Mouse (Mus musculus) liver, embryonic 13.5 days (tissue): Measurements from ENCODE around the gene Lclat1. TPM values are rescaled to one million over a fixed set of nuclear protein-coding genes. Genes with fewer than 3 reads are reported as not detected.
"Not testable (repeated sequence)": the region's sequence is repeated elsewhere in the genome, so short reads cannot be mapped to it uniquely, and the experiment has no call there.

Source experiments
- ATAC-seq: fragments of 200-750 bp; cut with Nextera tagmentation; 2 replicates; pipeline ENCODE4 v1.8.0; 2017; ENCODE audit warnings: low read depth, mild to moderate bottlenecking, moderate number of reproducible peaks, moderate library complexity
- DNase-seq: peaks from one replicate; pipeline ENCODE4 v3.0.0; 2022
- H3K27ac ChIP-seq: fragments of 300-500 bp; sonication (generic); 2 replicates; pipeline ENCODE4 v1.5.1; 2015; ENCODE audit warnings: moderate library complexity, mild to moderate bottlenecking, inconsistent platforms
- H3K27me3 ChIP-seq: fragments of 300-500 bp; sonication (generic); 2 replicates; pipeline ENCODE4 v1.6.1; 2015; ENCODE audit warnings: mild to moderate bottlenecking, inconsistent platforms
- H3K36me3 ChIP-seq: fragments of 300-500 bp; sonication (generic); 2 replicates; pipeline ENCODE4 v1.6.1; 2015; ENCODE audit warnings: mild to moderate bottlenecking, inconsistent platforms
- H3K4me1 ChIP-seq: fragments of 300-500 bp; sonication (generic); replicated peaks from 2 replicates; pipeline ENCODE4 v1.6.1; 2015; ENCODE audit warnings: inconsistent platforms
- H3K4me2 ChIP-seq: fragments of 300-500 bp; sonication (generic); 2 replicates; pipeline ENCODE4 v1.6.1; 2015; ENCODE audit warnings: inconsistent platforms, mild to moderate bottlenecking, moderate library complexity
- H3K4me3 ChIP-seq: fragments of 300-500 bp; sonication (generic); replicated peaks from 2 replicates; pipeline ENCODE4 v1.5.1; 2015; ENCODE audit warnings: mild to moderate bottlenecking, inconsistent platforms
- H3K9ac ChIP-seq: fragments of 300-500 bp; sonication (generic); 2 replicates; pipeline ENCODE4 v1.6.1; 2015; ENCODE audit warnings: mild to moderate bottlenecking, inconsistent platforms
- H3K9me3 ChIP-seq: fragments of 300-500 bp; sonication (generic); replicated peaks from 2 replicates; pipeline ENCODE4 v1.6.1; 2016; ENCODE audit warnings: inconsistent platforms
- WGBS: fragments of 180-500 bp; shearing (Covaris S2); methylation state at CpG from one replicate; pipeline ENCODE4 v1.1.7; 2015; ENCODE audit not compliant: insufficient replicate concordance; 5-methylcytosine and 5-hydroxymethylcytosine counted together
- polyA plus RNA-seq: library from polyadenylated mRNA; unstranded; fragments of >200 nt; fragmentation: Nextera tagmentation; extraction: Ambion mirVana; gene quantifications from 2 replicates; pipeline ENCODE4 v1.2.1, GENCODE M21; 2015

Gene Lclat1
- polyA plus RNA-seq, 1 experiment from 2014 or later, result 1.7 TPM

DNA sequence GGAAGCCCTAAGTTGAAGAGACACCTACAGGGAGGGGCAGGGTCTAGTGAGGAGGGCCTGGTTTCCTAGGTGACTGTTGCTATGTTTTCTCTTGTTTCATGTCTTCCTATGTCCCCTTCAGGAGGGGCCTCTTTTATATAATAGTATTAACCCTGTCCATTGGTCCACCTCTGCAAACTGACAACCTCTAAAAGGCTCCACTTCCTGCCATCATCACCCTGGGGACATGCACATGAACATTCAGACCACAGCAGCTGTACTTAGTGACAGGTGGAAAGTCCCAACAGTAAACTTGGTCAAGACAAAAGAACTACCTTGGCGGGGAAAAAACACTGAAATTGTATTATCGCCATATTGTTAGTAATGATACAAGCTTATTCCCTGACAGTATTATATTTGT lies 139.1 kb downstream of the Lclat1 start:
- Histone ChIP-seq H3K27me3 (no peaks in the 10 kb centered on the region), H3K36me3 (no peaks in the 10 kb centered on the region), H3K27ac (no peak overlapping the region), H3K9ac (no peak overlapping the region), H3K4me1 (peaks cover 29% of the 10 kb centered on the region), H3K9me3 (no peaks in the 10 kb centered on the region), H3K4me3 (no peak overlapping the region), H3K4me2 (no peak overlapping the region)
- WGBS, result 81% methylated on average over 2 of the region's 2 CpGs
- ATAC-seq, result no peak
- no peak for DNase-seq

DNA sequence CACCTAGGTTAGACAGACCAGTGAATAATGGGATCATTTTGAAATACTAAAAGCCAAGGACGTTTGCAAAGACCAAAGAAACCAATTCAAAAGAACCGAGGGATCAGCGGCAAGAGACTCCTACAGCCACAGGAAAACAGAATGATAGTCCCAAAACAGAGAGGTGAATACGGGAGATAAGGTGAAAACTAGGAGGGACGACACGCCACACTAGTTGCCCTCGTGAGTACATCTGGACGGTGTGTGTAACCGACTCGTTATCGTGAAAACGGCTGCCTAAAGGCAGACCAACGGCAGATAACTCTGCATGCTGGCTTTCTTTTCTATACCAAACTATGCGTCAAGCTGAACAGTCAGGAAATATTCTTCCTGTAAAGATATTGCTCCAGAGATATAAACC lies 140.0 kb downstream of the Lclat1 start:
- H3K9ac ChIP-seq, result no peak overlapping the region
- H3K4me1 ChIP-seq, result peaks cover 29% of the 10 kb centered on the region
- DNase-seq, result no peak
- WGBS, result 46% methylated on average over 14 of the region's 14 CpGs
- H3K4me3 ChIP-seq, result no peak overlapping the region
- H3K9me3 ChIP-seq, result no peaks in the 10 kb centered on the region
- H3K36me3 ChIP-seq, result no peaks in the 10 kb centered on the region
- peak; percentile 76 for ATAC-seq
- no peaks in the 10 kb centered on the region for H3K27me3 ChIP-seq
- no peak overlapping the region for H3K4me2 ChIP-seq
- H3K27ac ChIP-seq, result no peak overlapping the region

DNA sequence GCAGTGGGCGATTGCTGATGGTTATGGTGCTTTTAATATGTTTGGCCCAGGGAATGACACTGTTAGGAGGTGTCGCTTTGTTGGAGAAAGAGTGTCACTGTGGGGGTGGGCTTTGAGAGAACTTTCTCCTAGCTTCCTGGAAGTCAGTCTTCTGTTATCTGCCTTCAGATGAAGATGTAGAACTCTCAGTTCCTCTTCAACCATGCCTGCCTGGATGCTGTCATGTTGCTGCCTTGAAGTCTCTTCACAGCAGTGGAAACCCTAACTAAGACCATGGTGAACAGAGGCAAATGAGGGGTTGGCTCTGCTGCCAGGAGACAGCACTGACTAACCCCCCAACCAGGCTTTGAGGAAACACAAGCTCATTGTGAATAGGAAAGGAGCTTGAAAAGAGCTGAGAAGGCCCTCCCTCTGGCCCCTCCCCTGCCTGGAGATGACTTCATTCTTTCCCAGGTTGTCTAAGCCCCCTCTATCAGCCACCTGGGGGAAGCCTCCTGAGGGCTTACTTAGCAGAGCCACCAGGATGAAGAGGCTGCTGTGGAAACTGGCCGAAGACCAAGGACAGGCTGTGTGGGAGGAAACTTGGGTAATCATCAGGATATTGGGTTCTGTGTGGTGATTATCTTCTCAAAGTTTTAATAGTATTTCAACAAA lies 142.8 kb downstream of the Lclat1 start:
- H3K27me3 ChIP-seq, result no peaks in the 10 kb centered on the region
- no peaks in the 10 kb centered on the region for H3K36me3 ChIP-seq
- peaks cover 14% of the 10 kb centered on the region for H3K4me1 ChIP-seq
- H3K9ac ChIP-seq, result no peak overlapping the region
- H3K27ac ChIP-seq, result no peak overlapping the region
- DNase-seq (no peak), ATAC-seq (no peak)
- no peak overlapping the region for H3K4me2 ChIP-seq
- H3K9me3 ChIP-seq, result no peaks in the 10 kb centered on the region
- 49% methylated on average over 3 of the region's 3 CpGs for WGBS
- no peak overlapping the region for H3K4me3 ChIP-seq

DNA sequence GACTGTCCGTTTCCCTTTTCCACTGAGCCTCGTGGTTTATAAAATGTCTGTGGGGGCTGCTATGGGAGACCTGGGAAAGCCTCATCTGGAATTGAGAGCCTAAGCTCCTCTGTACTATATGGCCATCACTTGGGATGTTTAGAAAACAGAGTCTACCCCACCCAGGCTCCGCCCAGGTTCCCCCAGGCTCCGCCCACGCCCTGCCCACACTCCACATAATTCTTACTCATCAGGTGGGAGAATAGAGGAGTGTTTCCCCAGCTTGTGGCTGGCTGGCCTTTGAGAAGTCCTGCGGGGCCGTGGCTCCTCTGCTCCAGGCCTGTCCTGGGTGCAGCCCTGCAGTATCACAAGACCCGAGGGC lies 143.3 kb downstream of the Lclat1 start:
- ATAC-seq, result 0 out of 2 replicates have a peak, but pooled peaks have one; percentile 42
- Histone ChIP-seq H3K4me3 (no peak overlapping the region), H3K4me1 (peaks cover 11% of the 10 kb centered on the region), H3K9me3 (no peaks in the 10 kb centered on the region), H3K4me2 (no peak overlapping the region), H3K27me3 (no peaks in the 10 kb centered on the region), H3K36me3 (no peaks in the 10 kb centered on the region), H3K27ac (no peak overlapping the region), H3K9ac (no peak overlapping the region)
- DNase-seq, result no peak
- 46% methylated on average over 8 of the region's 8 CpGs for WGBS

DNA sequence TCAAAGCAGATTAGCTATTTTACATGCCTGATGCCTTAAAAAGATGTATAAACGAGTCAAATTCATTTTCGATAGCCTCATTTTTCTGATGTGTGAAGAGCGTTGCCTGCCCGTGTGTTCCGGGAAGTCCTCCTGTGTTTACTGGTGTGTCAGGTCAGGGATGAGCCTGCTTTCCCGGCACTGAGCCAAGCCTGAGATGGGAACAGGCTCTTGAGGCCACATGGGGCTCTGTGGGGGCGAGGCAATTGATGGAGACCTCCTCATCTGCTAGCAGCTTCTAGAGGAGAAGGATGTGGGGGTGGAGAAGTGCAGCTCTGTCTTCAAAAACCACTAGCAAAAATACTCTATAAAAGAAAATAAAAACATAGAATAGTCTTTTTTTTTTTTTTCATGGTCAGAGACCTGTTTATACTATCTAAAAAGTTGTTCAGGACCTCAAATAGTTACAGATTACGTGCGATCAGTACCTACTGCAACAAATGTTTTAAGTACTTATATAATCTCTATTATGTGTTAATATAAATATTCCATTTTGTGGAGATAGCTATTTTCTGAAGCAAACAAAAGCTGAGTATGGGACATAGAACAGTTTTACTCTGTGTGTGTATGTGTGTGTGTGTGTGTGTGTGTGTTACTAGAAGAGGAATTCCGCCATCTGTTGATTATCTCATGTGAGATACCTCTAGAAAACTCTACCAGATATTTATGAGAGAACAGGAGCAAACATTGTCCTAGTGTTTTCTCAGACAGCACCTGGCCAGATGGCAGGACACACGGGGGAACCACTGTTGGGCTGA lies 144.2 kb downstream of the Lclat1 start:
- Histone ChIP-seq H3K36me3 (no peaks in the 10 kb centered on the region), H3K4me1 (peaks cover 9% of the 10 kb centered on the region), H3K27ac (no peak overlapping the region), H3K27me3 (no peaks in the 10 kb centered on the region), H3K4me3 (no peak overlapping the region), H3K4me2 (no peak overlapping the region), H3K9me3 (no peaks in the 10 kb centered on the region), H3K9ac (no peak overlapping the region)
- ATAC-seq (no peak), DNase-seq (no peak)
- WGBS, result 68% methylated on average over 11 of the region's 11 CpGs

DNA sequence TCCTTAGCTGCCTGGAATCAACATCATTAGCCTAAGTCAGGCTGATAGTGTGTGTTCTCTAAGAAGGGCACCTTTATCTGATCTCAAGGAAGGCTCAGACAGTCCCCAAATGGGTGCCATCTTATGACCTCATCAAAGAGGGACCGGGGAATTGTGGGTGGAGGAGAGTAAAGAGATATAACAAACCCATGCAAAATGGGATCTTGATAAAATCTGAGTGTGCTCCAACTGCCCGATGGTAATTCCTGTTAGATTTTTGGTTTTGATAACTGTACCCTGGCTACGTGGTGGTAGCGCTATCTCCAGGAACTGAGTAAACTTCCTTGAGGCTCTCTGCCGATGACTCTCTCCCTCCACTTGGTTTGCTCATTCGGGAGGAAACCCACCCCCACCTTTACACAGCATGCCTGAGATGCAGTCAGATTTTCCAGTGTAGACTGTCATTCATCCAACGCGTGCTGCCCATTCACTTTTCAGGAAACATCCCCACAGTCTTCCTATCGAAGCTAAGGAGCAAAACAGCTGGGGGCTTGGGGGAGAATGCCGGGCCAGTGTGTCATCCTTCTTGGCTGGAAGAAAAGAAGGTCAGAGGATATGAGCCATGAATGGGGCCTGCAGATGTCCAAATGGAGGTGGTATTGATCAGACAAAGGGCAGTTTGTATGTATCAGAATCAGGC lies 145.6 kb downstream of the Lclat1 start:
- Histone ChIP-seq H3K4me1 (peaks cover 9% of the 10 kb centered on the region), H3K9ac (no peak overlapping the region), H3K27ac (no peak overlapping the region), H3K36me3 (no peaks in the 10 kb centered on the region), H3K9me3 (no peaks in the 10 kb centered on the region), H3K4me2 (no peak overlapping the region), H3K4me3 (no peak overlapping the region), H3K27me3 (no peaks in the 10 kb centered on the region)
- no peak for ATAC-seq
- WGBS, result 51% methylated on average over 10 of the region's 10 CpGs
- DNase-seq, result no peak

DNA sequence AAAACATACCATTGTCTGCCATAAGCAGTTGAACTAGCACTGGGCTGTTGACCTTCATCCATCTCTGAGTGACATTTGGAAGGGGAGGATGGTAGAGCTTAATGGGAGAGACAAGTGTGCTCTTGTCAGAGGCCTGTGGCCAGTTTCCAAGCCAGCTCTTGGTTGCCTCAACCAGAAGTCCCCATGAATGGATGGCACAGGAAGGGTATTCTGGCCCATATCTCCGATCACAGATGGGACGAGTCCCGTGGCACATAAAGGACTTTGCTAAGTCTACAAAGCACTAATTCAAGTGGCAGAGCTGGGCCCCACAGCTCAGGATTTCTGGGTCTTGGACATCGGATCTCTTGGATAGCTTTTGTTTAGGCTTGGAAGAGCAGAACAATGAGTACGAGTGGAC lies 148.0 kb downstream of the Lclat1 start:
- no peaks in the 10 kb centered on the region for H3K36me3 ChIP-seq
- no peak for ATAC-seq
- H3K4me1 ChIP-seq, result peaks cover 6% of the 10 kb centered on the region
- no peaks in the 10 kb centered on the region for H3K27me3 ChIP-seq
- no peak overlapping the region for H3K4me2 ChIP-seq
- H3K9ac ChIP-seq, result no peak overlapping the region
- no peak for DNase-seq
- no peaks in the 10 kb centered on the region for H3K9me3 ChIP-seq
- no peak overlapping the region for H3K4me3 ChIP-seq
- WGBS, result 68% methylated on average over 5 of the region's 5 CpGs
- H3K27ac ChIP-seq, result no peak overlapping the region

DNA sequence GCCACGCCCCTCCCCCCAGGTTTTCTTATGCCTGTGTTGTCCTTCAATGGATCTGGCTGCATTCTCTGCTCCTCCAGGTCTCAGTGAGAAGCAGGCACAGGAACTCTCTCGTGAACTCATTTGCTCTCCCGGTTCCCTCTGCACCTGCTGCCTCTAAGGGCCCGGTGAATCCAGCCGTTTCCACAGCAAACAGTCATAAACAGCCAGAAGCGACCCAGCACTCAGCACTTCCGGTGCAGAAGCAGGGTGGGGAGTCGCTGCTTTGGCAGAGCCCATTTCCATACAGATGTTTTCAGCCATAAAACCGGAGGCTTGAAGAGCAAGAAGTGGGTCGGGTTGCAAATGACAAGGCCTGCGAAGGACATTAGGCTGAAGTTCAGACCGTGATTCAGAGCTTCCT lies 150.8 kb downstream of the Lclat1 start:
- no peaks in the 10 kb centered on the region for H3K27me3 ChIP-seq
- no peak for DNase-seq
- no peak overlapping the region for H3K4me3 ChIP-seq
- H3K27ac ChIP-seq, result no peak overlapping the region
- H3K36me3 ChIP-seq, result no peaks in the 10 kb centered on the region
- ATAC-seq, result no peak
- H3K4me2 ChIP-seq, result no peak overlapping the region
- no peaks in the 10 kb centered on the region for H3K9me3 ChIP-seq
- no peak overlapping the region for H3K9ac ChIP-seq
- WGBS, result 30% methylated on average over 12 of the region's 12 CpGs
- H3K4me1 ChIP-seq, result no peaks in the 10 kb centered on the region

DNA sequence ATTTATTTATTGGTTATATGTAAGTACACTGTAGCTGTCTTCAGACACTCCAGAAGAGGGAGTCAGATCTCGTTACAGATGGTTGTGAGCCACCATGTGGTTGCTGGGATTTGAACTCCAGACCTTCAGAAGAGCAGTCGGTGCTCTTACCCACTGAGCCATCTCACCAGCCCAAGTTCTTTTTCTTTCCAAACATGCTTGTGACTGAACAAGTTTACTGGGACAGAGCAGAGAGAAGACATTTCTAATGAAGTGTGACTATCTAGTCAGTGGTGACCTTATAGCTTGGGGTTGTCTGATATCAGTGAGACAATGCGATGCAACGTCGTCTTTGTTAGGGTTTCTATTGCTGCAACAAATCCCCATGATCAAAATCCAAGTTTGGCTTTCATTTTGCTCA lies 151.5 kb downstream of the Lclat1 start:
- not testable (repeated sequence) for H3K4me2 ChIP-seq, DNase-seq, H3K27ac ChIP-seq, H3K4me3 ChIP-seq, H3K9me3 ChIP-seq, H3K27me3 ChIP-seq, H3K36me3 ChIP-seq, H3K9ac ChIP-seq, H3K4me1 ChIP-seq, ATAC-seq
- WGBS, result 72% methylated on average over 5 of the region's 5 CpGs

DNA sequence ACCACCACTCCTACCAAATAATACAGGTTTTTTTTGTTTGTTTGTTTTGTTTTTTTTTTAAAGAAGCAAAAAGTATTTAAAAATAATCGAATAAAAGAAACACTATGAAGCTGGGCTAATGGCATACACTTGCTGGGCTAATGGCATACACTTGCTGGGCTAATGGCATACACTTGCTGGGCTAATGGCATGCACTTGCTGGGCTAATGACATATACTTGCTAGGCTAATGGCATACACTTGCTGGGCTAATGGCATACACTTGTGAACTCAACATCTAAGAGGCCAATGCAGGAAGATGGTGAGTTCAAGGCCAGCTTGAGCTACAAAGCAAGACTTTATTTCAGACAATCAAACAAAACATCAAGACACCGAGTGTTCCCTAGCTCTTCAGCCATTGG lies 154.8 kb downstream of the Lclat1 start:
- H3K36me3 ChIP-seq, result no peaks in the 10 kb centered on the region
- no peaks in the 10 kb centered on the region for H3K27me3 ChIP-seq
- H3K4me2 ChIP-seq, result no peak overlapping the region
- no peaks in the 10 kb centered on the region for H3K9me3 ChIP-seq
- DNase-seq (no peak), ATAC-seq (no peak)
- no peak overlapping the region for H3K27ac ChIP-seq
- 49% methylated on average over 2 of the region's 2 CpGs for WGBS
- no peak overlapping the region for H3K9ac ChIP-seq
- H3K4me3 ChIP-seq, result no peak overlapping the region
- no peaks in the 10 kb centered on the region for H3K4me1 ChIP-seq

DNA sequence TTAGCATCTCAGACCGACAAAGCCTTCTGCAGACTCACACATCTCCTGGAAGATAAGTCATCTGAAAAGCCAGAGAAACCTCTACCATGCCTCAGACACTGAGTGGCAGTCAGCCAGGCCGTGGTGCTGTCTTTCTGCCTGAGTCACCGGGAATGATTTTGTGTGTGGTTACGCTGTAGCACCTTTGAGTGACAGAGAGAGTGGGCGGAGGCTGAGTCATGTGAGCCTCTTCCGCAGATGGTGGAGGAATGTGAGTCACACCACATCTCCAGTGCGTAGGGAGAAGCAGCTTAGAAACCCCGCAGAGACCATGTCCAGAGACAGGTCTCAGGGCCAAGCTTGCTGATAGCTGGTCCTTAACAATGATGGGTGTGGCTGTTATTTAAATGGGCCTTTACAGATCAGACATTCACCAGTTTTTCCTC lies 155.3 kb downstream of the Lclat1 start:
- Histone ChIP-seq H3K27me3 (no peaks in the 10 kb centered on the region), H3K9ac (no peak overlapping the region), H3K4me3 (no peak overlapping the region), H3K4me2 (no peak overlapping the region), H3K9me3 (no peaks in the 10 kb centered on the region), H3K36me3 (no peaks in the 10 kb centered on the region), H3K27ac (no peak overlapping the region), H3K4me1 (no peaks in the 10 kb centered on the region)
- DNase-seq (no peak), ATAC-seq (no peak)
- 47% methylated on average over 8 of the region's 8 CpGs for WGBS
